Mouse (Mus musculus) naive thymus-derived CD4-positive, alpha-beta T cell, adult 2 months (primary cell): Measurements from ENCODE around the gene Sh2d1a.

Experiments
- DNase-seq: peaks from one replicate; pipeline ENCODE4 v3.0.0-alpha.2; 2011; ENCODE audit warnings: low read depth

The Sh2d1a gene

DNA sequence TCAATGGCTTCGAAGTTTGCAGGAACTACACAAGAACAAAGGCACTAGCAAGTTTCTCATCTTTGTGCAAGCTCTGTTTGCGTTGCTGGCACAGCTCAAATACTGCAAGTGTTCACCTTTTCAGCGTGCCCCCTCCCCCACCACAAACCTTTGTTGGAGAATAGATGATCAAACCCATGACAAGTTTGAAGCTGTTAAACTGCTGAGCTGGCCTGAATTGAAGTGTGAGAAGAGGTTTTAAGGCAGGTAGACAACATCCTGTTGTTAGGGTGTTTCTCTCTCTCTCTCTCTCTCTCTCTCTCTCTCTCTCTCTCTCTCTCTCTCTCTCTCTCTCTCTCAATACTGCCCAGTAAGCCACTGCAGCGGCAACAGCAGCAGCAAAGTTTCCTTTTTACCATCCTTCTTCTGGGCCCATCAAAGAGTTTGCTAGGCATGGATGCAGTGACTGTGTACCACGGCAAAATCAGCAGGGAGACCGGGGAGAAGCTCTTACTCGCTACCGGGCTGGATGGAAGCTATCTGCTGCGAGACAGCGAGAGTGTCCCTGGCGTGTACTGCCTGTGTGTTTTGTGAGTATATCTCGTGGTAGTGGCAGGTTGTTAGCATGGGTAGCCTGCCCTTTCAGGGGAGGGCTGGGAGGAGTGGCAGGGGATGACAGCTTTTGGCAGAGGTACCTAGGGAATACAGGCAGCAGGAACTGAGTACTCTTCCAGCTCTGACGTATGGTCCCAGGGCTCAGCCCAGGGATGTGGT is at the start of gene Sh2d1a:
Sh2d1a (plus strand) TSS at position 163 of the 753 bp plus-strand sequence.
- peak; percentile 75 for DNase-seq

DNA sequence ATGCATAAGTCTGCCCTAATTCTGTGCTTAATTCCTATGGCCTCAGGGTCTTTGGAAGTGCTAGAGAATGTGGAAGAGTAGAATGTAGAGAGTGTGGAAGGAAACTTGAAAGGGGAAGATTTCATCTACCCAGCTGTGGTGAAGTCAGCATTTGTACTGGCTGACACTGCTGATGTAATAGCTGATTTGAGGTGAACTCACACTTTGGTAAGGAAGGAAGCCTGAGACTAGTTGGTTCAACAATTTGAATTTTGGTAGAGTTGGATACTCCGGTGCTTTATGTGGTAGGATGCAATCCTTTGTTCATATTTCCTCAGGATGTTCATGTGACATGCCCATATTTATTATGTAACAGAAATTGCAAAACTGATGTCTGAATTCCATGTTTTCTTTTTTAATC is 49.3 kb upstream of the Sh2d1a start:
- no peak for DNase-seq

DNA sequence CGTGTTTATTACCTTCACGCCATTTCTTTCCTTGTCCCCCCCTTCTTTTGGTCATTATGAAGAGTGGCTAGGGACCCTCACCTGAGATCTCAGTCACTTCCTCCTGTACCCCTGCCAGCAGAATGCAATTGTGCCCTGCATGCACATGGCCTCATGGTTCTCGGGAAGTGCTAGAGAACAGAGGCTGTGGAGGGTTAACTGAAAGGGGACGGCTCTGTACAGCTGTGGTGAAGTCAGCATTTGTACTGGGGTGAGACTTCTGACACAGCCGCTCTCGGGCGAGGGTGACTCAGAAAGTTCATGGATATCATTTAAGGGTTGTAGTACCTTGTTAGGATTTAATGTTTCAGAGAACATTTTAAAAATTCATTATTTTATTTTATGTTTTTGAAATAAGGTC is 47.7 kb upstream of the Sh2d1a start:
- peak; percentile 4 for DNase-seq

DNA sequence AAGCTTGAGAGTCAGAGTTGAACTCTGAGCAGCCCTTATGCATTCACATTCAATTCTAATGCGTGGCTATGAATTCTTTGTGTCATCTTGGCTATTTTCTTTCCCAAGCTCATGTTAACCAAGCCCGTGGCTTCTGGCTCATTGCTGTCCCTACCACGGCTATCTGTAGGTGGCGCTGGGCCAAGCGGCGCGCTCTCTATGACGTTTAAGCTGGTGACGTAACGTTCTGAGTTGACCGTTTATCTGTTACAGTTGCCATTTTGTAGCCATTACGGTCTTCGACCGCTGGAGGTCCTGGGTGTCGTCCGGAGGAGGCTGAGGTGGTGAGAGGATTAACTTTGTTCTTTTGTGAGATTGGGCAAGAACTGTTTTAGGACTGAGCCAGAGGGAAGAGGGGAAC is 12.8 kb upstream of the Sh2d1a start, which contains the start of gene Tex13c2:
Tex13c2 (plus strand) TSS at position 246 of the 400 bp plus-strand sequence.
- DNase-seq = no peak

DNA sequence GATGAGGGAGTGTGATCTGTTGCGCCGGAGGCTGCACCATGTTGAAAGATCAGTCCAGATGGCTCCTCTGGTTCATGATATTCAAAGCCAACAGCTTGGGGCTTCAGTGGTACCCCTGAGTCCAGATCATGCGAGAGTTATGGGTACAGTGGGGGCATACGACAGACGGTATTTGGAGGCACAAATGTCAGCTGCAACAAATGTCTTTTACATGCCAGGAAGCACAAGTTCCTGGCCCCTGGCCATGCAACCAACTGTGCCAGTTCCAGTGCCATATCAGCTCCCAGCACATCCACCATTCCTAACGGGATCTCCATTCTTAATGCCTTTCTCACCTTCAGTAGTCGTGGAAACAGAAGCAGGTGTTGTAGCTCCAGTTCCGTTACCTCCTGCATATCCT is 11.9 kb upstream of the Sh2d1a start:
- no peak for DNase-seq

DNA sequence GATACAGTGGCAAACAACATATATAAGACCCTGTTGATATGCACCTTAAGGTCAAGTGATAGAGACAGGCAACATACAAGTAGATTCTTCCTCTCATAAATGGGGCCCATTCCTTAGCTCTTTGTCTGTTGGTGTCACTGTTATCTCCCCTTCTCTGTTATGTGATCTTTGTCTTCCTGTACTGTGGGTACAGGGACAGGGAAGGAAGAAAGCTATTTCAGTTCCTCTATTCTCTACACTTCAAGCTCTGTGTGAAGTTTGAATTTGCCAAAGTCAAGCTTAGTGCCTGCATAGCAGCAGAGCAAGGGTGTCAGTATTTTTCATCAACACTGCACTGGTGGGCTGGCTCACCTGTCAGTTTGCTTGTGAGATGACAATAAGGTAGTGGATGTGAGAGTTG is 1.7 kb upstream of the Sh2d1a start:
- peak; percentile 41 for DNase-seq

DNA sequence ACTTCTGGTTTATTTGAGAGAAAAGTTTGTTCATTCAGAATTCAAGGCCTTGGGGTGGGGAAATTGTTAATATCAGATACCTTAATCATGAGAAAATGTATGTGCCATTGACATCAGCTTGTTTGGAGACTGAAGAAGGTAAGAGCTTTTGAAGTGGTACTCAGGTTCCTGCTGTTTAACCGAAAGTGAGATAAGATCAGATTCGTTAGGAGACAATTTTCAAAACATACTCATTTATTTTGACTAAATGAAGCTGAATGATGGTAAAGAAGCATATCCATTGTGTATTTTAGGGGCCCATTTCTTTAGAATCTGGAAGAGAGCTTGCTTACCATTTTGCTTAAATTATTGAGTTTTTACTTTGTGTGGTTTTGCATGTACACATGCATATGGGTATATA is 8.9 kb downstream of the Sh2d1a start:
- peak; percentile 55 for DNase-seq

DNA sequence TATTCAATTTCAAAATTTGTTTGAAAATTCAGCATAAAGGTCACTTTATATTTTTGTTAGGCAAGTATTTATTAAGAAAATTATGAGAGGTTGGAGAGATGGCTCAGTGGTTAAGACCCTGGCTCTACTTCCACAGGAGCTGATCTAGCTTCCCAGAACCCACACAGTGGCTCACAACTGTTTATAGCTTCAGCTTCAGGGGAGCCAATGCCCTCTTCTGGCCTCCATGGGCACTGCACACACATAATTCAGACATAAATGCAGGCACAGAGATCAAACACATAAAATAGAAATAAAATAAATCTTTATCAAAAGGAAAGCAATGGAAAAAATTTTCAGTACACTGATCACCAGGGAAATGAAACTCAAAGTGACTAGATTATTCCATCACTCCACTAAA is 10.3 kb downstream of the Sh2d1a start:
- DNase-seq = peak; percentile 58

DNA sequence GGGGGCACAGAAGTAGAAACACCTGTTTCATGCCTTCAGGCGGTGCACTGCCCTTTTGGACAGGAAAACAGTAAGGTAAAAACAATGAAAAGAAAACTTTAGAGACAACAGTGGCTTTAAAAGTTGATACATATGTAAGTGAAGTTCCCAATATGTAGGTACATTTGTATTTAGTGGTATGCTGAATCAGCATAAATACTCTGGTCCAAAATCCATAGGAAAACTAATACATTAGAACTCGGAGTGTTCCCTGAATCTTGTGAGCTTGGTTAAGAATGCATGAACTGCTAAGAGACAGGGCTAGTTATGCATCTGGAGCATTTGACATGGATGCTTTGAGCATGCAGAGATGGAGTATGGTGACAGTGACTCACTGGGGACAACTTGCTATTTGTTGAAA is 20.6 kb downstream of the Sh2d1a start:
- DNase-seq = no peak

DNA sequence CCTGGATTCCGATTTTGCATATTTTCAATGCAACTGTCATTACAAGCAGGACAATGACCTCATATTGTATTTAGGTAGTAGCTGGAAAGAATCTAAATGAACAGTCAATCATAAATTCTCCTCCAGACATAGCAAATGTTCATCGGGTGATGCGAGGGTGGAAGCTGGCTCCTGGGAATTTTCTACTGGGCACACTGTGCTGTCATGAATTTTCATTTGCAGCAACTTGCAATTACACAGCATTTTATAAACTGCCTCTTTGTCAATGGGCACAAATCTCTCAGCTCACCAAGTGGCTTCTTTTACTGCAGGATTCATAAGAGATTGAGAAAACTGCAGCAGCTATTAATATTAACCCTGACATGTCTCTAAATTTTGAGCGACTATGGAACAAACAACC is 28.4 kb downstream of the Sh2d1a start:
- no peak for DNase-seq

DNA sequence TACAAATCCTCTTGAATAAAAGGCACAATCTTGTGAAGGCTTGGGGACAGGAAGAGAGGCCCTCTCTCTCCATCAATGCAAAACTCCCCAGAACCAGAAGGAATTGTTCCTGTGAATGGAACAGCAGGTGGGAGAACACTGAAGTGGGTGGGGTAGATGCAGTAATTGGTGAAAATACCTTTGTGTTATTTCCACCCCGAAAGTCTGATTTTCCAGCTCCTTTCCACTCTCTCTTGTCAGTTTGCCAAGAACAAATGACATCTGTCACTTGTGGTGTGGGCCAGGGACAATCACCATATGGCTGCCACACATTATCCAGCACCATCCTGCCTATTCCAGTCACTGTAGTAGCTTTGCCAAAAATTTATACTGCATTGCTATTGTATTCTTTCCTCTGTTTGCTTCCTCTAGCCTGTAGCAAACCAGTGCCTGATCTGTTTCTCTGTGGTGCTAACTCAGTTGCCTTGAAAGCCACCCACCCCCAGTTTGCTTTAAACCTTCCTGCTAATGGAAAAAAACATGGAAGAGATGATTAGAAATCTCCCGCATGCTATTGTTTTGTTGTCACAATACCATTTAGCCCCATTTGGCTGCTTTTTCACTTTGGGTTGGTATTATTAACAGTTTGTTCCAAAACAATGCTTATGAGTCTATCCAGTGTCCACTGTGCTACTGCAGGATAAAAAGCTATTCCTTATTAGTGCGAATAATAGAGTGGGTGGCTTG is 37.9 kb downstream of the Sh2d1a start:
- no peak for DNase-seq

DNA sequence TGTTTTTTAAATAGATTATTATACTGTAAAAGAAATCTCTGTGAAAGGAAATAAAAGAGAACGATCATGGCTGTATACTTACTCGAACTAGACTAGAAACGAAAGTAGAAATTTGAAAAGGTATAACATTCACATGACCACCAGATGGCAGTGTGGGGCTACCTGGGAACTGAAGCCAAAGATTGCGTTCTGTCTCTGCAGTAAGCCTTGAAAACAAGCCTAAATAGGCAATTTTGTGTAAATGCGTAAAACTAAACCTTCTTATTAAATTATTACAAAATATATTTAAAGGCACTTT is 38.5 kb downstream of the Sh2d1a start:
- DNase-seq = peak; percentile 87

DNA sequence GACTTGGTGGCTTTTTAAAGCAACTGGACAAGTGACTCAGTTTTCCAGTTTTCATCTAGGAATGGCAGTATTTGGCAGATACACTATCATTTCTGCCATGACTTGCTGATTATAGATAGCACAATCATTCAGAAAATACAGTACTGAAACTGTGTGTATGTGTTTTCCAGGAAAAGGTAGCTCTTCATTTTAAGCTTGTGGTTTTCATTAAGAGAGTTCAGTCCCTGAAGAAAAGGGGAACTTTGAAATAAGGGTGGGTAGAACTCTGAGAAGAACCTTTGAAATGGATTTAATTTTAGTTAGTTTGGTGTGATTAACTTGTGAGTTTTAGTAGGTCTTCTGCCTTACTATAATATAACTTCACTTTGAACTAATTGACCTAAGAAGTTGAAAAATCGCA is 42.8 kb downstream of the Sh2d1a start:
- DNase-seq = no peak

DNA sequence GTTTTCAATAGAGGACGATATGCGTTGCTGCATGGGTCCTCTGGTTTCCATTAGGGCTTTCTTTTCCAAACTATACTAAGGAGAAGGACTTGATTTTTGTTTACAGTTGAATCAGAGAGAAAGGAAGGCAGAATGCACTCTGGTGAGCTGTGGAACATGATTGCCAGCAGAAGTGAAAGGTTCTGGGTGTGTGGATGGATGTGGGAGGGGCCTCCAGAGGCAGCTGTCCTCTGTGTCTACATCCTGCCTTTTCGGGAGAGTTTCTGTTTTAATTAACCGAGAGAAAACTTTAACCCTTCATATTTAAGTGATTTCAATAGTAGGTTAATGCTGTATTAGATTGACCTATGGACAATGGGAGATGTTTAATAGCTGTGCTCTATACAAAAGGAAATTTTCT is 46.3 kb downstream of the Sh2d1a start:
- peak; percentile 14 for DNase-seq

DNA sequence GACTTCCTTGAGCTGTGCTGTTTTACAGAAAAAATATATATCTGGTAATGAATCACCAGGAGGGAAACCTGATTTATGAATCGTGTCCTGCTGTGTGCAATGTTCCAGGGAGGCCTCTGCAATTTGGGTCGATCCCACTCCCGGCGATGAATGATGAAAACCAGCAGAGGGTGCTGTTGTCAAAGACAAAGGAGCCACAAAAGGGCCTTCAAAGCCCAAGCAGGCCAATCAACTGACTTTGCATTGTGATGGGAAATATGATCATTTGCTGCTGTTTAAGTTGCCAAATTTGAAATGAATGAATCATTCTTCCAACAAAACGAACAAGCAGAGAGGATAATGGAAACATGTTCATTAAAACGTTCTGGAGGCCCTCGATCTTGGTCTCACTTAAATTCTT is 55.0 kb downstream of the Sh2d1a start:
- DNase-seq = peak; percentile 67

DNA sequence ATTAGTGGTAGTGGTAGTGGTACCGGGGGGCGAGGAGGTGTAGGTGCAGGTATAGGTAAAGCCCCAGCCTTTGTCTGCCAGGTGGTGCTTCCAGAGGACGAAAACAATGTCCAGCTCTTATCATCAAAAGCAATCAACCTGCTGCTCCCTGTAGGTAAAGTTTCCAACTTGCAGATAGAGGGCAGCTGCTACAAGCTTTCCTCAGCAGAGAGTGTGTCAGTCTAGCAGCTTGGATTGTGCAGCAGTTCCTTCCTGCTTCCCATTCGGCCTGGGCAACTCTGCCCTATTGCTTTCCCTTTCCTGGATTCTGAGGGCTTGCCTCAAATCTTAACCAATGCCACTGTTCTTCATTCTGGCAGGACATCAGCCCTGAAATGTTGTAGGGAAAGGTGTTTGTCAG is 56.4 kb downstream of the Sh2d1a start:
- DNase-seq = no peak
